24 mouse cellular contexts compared by ENCODE assay signal in the genomic region with DNA sequence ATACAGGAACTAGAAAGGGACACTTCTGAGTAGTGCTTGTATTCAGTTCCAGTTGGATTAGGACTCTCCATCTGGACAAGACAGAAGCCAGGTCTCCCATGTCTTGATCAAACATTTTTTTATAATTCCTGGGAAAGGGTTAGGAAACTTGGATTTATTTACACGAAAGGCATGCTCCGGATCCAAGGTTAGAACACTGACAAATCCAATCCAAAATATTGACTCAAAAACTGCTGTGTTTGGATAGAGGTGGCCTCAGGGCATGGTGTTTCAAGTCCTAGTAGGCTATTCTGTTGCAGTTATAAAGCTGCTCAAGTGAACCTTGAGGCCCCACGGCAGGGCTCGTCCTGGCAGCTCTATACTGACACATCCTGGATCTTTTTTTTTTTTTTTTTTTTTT. TPM values are rescaled to one million over a fixed set of nuclear protein-coding genes. Genes with fewer than 3 reads are reported as not detected.
"Had no signal": no experiment of that assay in that cellular context is flagged by ENCODE, and none has a peak within 500 bp of the region (broad histone marks: within the 10 kb centered on the region; RNA-seq: fewer than 3 reads in every experiment).

No protein-coding gene starts in this region.

- H3K36me3 ChIP-seq: neural tube, embryonic 15.5 days; stomach, embryonic 15.5 days had no signal

- H3K27me3 ChIP-seq: neural tube, embryonic 15.5 days; stomach, embryonic 15.5 days had no signal

- H3K4me3 ChIP-seq: neural tube, embryonic 15.5 days; stomach, embryonic 15.5 days had no signal

- H3K9me3 ChIP-seq: neural tube, embryonic 15.5 days; stomach, embryonic 15.5 days had no signal

- H3K4me1 ChIP-seq: neural tube, embryonic 15.5 days; stomach, embryonic 15.5 days had no signal

- DNase-seq: retina, postnatal 1 day; right cerebral cortex, adult 18-20 months; right cerebral cortex, postnatal 14 days; right cerebral cortex, postnatal 25 days; right cerebral cortex, postnatal 4 days; spleen, adult 18-20 months; thymus, adult 18-20 months; thymus, adult 2 months; thymus, postnatal 14 days; thymus, postnatal 25 days; thymus, postnatal 36 days; thymus, postnatal 4 days had no signal

- H3K4me2 ChIP-seq: neural tube, embryonic 15.5 days; stomach, embryonic 15.5 days had no signal

- H3K27ac ChIP-seq: neural tube, embryonic 15.5 days; stomach, embryonic 15.5 days; stomach, postnatal 0 days had no signal

- H3K9ac ChIP-seq: neural tube, embryonic 15.5 days; stomach, embryonic 15.5 days had no signal

RNA-seq across cellular contexts. Expression of gene Fetub, which starts 4.3 kb away (rescaled TPM):
- total RNA-seq: neutrophil, adult 5-6 weeks had no signal
- polyA plus RNA-seq: neural tube, embryonic 14.5 days; neural tube, embryonic 15.5 days; small intestine, adult 2 months; spleen, adult 2 months had no signal

RNA-seq across cellular contexts. Expression of gene Hrg, which starts 28.4 kb away (rescaled TPM):
- total RNA-seq: neutrophil, adult 5-6 weeks had no signal
- polyA plus RNA-seq: small intestine, adult 2 months; spleen, adult 2 months; stomach, embryonic 14.5 days; stomach, embryonic 16.5 days; testis, adult 2 months; thymus, adult 2 months; thymus, postnatal 0 days; urinary bladder, adult 2 months had no signal

RNA-seq across cellular contexts. Expression of gene Ahsg, which starts 31.4 kb away (rescaled TPM):
- total RNA-seq: neutrophil, adult 5-6 weeks had no signal
- polyA plus RNA-seq: small intestine, adult 2 months; thymus, postnatal 0 days had no signal
